Mouse (Mus musculus) layer of hippocampus, adult 9-10 months (tissue): ENCODE data around the gene Syne2.

ENCODE experiments used
- DNase-seq: peaks from one replicate; pipeline ENCODE4 v3.0.0; 2022; ENCODE audit warnings: low spot score

Syne2 gene

DNA sequence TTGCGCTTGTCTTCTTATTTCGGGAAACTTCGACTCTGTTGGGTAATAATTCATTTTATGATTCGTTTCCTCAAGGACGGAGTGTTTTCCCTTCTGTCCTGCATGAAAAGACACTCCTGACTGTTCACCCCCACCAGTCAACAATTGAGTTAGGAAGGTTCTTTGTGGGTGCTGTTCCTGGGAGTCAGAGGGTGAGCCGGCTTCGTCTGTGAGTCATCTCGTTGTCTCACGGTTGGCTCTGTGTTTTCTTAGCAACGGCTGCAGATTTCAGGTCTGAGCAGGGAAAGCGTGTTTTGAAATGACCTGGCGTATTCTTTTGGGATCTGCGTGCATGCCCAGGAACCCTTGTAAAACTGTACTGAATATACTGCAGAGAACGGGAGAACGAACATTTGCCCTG lies 9.8 kb downstream of the Syne2 start:
- no peak for DNase-seq

DNA sequence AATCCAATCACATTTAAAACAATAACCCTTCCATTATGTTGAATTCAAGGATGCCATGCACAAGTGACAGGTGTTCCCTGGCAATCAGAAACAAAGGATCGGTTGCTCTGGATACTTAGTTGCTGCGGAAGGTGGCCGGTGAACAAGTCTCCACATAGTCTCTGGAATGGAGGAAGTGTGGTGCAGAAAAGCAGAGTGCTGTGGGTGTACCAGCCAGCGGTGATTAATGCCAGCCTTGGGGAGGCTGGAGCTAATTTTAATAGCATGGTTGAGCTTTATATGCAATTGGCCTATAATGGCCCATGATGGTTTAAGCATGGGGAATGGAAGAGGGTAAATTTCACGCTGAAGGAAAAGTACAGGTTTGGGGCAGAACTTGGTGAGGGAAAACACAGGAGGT lies 11.7 kb downstream of the Syne2 start:
- DNase-seq = no peak

DNA sequence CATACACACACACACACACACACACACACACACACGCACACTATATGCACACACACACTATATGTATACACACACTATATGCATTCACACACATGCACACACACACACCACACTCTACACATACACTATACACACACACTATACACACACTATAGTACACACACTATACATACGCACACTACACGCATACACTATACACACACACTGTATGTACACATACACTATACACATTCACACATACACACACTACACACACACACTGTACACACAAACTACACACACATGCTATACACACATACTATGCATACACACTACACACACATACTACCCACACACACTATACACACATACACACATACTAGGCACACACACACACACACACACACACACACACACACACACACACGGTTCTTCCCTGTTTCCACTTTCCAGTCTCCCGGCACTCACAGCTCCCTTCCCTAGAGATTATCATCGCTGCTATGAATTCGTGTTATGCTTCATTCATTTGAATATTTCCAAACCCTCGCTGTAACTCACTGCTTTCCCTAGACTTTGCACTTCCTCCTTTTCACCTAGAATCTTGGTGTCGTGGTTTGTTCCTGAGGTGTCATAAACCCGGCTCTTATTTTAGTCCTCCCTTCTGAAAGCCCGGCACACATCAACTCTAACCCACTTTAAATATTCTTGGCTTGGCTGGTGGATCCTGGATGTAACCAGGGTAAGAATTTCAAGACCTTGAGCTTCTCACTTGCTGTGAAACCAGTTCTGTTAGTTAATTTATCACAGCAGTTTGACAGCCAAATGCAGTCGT lies 15.4 kb downstream of the Syne2 start:
- no peak for DNase-seq

DNA sequence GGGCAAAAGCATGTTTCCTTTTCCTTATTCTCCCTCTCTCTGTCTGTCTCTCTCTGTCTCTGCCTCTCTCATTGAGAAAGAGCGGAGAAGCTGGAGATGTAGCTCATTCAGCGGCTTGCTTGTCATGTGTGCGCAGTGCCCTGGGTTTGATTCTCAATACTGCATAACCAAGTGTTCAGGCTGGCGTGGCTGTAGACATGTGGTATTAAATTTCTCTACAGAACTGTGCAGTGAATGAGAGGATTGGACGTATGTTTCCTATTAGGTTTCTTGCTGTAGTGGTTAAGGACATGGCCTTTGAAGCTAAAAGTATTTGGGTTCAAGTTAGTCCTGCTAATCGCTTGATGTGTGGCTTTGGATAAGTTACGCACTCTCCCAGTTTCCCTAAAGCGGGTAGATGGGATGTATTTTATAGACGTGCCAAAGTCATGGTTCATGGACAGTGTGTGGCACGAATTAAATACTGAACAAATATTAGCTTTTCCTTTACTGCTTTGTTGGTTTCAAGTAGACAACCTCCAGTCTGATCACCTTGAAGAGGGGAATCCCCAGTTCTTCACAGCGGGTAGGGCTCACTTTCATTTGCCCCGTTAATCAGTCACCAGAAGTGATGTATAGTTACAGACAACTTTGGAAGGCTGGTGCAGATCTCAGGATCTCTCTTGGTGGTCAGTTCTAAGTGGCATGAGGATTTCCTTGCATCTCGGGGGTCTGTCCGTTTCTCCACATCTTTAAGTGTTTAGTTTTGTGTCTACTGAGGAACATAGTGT lies 16.2 kb downstream of the Syne2 start:
- no peak for DNase-seq

DNA sequence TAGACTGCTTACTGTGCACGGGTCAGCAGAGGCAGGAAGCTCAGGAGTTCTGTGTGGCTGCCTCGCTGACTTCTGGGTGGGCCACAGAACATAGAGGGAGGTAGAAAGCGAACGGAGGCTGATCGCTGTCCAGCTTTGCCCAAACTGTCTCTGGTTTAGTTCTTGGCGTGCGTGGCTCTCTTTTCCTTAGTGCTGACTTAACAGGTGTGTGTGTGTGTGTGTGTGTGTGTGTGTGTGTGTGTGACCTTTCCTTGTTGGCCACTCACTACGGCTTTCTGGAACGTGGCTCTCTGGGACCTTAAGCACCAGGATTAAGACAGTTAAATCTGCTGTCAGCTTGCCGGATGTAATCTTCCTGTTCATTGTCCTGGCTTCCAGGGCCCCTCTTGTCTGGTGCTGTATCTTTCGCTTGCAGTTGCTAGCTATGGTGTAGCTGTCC lies 18.6 kb downstream of the Syne2 start:
- no peak for DNase-seq

DNA sequence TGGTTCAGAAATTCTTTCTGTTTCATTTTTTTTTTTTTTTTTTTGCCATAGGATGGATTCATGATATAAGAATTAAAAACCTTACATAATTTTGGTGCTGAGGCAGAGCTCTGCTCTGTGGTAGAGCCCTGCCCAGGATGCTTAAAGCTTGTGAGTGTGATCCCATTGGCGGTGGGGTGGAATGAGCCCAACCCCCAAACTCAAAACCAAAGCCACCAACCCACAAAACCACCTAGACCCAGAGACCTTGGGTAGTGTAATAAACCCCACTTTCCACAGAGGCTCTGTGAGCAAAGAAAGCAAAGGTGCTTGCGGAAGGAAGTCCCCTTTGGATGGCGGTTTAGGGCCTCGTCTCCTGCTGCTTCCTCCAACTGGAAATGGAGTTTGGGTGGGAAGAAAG lies 19.5 kb downstream of the Syne2 start:
- DNase-seq = no peak

DNA sequence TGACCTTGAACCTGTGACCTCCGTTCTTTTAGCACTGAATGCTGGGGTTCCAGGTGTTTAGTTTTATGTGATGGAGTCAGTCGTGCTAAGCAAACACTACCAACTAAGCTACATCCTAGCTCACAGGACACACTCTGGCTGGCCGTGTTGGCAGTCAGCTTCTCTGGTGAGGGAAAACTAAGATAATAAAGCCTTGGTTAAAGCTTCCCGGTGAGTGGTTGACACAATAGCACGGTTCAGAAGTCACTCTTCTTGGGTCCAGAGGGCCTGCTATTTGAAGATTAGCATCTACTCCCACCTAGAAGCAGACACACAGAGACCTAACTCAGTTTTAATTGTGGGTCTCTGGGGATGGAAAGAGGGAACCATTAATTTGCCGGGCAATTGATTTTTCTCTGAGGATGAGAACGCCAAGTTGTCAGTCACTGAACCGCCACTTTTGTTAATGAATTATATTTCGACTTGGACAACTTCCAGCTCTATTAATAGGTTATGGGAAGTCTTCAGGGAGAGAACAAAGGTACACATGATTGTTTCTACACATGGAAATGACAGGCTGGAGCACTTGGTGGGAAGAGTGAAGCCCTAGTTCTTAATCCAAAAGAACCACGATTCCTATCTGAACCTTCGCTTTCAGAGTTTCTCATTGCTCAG lies 21.3 kb downstream of the Syne2 start:
- DNase-seq = no peak

DNA sequence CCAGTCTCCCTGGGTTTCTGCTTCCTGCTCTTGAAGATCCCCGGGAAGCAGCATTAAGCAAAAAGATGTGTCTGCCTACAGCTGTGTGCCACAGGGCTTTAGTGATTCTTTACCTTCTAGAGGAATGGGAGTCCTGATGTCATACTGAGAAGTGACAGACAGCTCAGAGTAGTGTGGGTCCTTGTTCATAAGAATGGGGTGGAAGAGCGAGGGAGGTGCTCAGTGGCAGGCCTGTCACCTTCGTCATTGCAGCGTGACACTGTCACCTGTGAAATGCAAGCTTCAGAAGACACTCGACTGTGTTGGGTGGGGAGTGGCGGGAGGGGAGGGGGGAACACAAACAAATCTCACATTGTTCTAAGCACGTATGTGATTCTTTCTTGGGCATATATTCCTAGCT lies 23.2 kb downstream of the Syne2 start:
- DNase-seq = no peak

DNA sequence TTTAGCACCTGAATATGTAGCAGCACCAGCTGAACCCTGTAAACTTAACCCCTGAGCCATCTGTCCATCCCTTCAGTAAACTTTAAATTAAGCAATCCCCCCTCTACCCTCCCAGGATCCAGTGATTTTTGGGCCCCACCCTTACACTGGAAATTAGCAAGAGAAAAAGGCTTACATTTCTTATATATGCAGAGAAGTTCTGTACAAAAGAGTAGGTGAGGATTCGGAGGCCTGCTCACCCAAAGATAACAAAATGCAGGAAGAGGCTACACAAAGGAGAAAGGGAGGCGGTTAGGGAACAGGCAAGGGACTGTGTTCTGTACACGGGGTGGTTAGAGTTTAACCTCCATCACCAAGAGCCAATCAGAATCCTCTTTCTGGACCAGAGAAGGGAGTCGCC lies 26.4 kb downstream of the Syne2 start:
- DNase-seq = no peak

DNA sequence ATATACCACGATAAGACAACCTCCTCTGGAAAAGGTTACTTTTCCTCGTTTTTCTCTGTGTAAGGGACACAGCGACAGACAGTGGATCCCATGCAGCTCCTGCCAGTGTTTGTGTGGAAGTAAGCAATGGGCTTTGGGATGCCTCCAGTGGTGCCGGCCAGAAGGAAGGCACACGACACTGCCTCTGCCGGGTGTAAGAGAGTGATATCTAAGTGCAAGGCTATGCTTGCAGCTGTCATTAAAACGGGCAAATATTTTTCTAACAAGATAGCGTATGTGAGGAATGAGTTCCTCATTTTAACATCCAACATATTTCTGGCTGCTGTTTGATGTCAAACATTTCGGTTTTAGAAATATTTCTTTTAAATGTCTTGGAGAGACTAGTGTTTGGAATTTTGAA lies 27.1 kb downstream of the Syne2 start:
- DNase-seq = no peak

DNA sequence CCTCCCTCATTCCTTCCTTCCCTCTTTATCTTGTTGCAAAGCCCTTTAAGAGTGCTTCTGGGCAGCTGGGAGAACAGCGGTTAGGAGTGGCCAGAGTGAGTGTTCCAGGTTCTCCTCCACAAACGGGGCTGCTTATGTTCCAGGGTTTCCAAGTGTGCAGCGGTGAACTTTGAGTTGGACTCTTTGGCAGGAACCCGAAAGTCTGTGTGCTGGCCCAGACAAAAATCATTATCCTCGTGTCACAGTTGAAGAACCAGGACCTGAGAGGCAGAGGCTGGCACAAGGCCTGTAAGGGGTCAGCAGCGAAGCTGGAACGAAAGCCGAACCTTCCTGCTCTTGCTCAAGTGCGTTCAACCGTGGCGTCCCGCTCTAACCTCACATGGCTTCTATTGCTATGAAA lies 28.6 kb downstream of the Syne2 start:
- no peak for DNase-seq

DNA sequence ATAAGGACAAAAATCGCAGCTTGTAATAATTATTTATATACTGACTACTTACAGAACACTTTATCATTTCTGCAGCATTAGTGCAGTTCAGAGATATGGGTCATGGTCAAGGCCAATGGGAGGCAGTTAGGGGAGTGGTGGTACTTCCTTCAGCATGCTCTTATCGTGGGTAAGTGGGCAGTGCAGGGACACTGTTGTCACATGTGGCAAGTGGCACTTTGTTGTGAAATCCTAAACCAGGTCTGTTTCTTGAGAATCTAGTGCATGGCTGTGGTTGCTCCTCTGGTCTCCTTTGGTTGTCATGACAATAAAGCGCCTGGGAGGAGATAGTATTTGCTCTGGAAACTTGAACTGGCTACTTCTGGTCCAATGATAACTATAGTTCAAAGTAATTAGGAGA lies 32.3 kb downstream of the Syne2 start:
- DNase-seq = no peak

DNA sequence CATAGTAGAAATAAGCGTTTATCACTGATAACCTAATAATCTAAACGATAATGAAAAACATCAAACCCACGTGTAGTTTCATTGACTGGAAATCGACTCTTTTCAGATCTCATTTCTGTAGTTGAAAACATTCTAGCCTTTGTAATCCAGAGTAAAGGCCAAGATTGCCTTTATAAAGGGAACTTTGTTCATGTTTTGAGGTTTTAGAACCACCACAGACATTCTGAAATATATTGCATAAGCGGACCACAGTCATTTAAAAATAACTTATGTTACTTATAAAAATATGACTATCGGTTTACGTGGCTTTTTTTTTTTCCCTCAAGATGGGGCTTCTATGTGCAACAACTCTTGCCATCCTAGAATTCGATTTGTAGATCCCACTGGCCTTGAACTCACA lies 33.5 kb downstream of the Syne2 start:
- DNase-seq = no peak

DNA sequence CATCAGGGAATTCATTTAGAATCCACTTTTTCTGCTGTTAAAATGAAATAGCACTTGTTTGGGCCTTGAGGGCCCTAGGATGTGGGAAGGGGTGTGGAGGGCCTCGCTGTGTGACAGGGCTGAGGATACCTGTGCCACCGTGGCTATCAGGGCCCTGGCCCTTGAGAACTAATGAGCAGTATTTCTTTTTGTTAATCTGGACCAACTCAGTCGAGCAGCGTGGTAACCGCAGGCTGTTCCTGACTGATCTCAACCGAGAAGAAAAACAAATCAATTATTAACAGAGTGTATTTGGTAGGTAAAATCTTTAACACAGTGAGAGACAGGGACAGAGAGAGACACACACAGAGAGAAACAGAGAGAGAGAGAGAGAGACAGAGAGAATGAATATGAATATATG lies 34.5 kb downstream of the Syne2 start:
- DNase-seq = no peak

DNA sequence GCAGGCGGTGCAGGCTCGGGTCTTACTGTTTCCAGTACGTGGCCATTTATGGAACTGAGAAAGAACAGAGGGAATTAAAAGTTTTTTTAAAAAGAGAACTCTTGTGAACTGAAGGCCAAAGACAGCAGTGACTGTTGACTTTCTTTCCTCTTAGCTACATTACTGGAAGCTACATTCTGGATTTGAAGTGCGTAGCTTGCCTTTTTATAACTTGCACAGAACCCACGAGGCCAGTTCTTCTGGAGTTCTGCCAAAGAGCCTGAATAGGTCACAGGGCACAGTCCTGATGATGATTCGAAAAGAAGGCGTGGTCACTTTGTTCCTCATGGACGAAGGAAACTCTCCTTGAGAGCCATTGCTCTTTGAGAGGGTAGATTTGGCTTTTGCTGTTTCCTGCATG lies 35.6 kb downstream of the Syne2 start:
- DNase-seq = no peak

DNA sequence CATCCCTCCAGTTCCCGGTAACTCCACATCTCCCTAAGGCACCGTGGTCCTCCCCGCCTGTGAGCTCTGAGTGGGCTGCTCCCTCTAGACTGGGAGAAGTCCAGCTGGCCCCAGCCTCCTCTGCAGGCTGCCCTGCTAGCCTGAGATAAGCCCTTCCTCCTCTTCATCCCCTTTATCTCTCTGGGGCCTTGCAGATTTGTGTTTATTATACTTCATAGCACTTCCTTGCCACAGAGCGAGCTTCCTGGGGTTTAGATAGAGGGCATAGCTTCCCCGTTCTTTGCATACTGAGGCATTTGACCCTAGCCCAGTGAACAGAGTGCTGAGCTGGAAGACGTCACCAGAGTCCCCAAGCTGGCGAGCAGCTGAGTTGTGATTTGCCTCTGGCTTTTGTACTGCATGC lies 37.1 kb downstream of the Syne2 start:
- DNase-seq = no peak

DNA sequence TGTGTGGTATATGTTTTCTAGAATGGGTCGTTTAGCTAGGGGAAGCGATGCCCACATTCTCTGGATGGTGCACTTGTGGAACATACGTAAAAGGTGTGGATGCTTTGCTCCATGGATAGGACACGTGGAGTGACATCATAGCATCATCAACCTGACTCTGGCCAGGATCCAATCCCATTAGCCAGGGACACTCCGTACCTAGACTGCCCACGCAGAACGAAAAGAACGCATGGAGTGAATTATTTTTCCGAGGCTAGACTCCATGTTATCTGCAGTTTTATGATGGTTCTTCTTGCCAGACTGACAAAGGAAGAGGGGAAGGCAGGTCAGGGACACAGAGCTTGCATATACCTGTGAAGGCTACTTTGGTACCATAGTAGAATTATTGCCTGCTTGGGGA lies 37.7 kb downstream of the Syne2 start:
- DNase-seq = no peak

DNA sequence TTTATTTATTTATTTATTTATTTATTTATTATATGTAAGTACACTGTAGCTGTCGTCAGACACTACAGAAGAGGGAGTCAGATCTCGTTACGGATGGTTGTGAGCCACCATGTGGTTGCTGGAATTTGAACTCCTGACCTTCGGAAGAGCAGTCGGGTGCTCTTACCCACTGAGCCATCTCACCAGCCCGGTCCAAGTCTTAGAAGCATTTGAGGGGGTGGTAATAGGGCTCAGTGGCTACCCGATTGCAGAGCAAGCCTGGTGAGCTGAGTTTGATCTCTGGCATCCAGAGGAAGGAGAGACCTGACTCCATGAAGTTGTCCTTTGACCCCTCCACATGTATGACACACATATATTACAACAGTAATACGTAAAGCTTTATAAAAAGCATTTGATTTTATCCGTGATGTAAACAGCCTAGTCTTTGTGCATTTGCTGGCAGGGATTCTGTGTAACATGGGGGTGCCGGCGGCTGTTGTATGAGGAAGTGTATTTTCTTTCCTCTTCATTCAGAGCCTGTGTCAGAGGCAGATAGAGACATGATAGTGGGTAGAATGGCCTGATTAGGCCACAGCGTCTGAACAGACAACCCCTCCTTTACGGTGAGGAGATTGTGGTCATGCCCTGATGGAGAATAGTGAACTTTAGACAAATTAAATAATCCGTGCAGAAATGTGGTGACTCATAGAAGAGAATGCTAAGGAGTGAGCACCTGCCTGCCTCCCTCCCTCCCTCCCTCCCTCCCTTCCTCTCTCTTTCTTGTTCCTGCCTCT lies 38.3 kb downstream of the Syne2 start:
- DNase-seq = no peak

DNA sequence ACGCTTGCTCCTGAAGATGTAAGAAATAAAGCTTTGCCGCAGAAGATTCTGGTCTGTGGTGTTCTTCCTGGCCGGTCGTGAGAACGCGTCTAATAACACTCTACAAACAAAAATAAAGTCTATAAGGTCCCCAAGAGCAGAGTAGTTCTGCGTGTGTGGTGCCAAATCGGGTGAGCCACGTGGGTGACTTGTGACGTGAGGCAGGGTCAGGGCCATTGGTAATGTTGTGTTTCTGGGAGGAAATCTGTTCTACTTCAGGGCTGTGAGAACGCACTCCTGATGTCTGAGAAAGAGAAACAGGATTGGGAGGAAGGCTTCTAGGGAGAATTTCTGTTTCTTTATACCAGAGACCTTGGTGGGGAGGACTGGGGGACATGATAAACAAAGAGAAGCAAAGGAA lies 42.0 kb downstream of the Syne2 start:
- no peak for DNase-seq

DNA sequence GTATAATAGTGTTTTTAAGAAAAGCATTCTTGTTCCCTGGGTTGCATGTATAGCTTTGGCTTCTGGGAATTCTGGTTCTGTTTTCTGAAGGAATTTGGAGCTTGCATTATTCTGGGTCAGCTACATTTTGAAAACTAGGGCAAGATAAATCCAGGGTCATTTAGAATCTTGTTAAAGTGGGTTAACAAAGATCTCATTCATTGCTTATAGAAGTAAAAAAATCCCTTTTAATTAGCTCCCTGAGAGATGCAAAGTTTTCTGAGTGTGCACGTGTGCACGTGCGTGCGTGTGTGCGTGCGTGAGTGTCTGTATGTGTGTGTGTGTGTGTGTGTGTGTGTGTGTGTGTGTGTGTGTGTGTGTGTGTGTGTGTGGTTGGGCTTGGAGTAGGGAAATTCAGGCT lies 42.9 kb downstream of the Syne2 start:
- DNase-seq = no peak

DNA sequence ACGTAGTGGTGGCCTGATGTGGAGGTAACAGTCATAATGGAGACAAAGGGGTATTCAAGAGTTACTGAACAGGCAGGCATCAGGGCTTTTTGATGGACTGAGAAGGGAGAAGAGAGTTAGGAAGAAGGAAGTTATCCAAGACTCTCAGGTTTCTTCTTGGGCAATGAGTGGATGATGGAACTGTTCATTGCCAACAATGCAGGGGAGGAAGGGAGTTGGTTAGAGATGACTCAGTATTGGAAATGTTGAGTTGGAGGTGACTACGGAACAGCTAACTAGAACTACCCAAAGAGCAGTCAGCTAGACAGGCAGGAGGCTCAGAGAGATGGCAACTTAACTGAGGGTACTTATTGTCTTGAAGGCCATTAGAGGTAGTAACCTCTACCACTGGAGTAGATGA lies 47.2 kb downstream of the Syne2 start:
- no peak for DNase-seq
